Mouse (Mus musculus) ES-Bruce4 (cell line): Measurements from ENCODE around the gene AW549877. TPM values are rescaled to one million over a fixed set of nuclear protein-coding genes. Genes with fewer than 3 reads are reported as not detected.

Source experiments
- H3K27ac ChIP-seq: 2 replicates; pipeline ENCODE4 v1.5.1; 2012; ENCODE audit warnings: low read length, inconsistent platforms; ENCODE audit not compliant: insufficient read depth
- H3K27me3 ChIP-seq: 2 replicates; pipeline ENCODE4 v1.6.1; 2012; ENCODE audit warnings: mild to moderate bottlenecking, low read length, inconsistent platforms; ENCODE audit not compliant: control insufficient read depth, poor library complexity, insufficient read depth, severe bottlenecking
- H3K36me3 ChIP-seq: 2 replicates; pipeline ENCODE4 v1.6.1; 2012; ENCODE audit warnings: inconsistent platforms, mild to moderate bottlenecking, low read length, moderate library complexity; ENCODE audit not compliant: control insufficient read depth, poor library complexity, insufficient read depth, severe bottlenecking
- H3K4me1 ChIP-seq: one replicate; pipeline ENCODE4 v1.8.1; 2011; ENCODE audit warnings: low read length; ENCODE audit not compliant: control insufficient read depth, insufficient read depth
- H3K4me3 ChIP-seq: 2 replicates; pipeline ENCODE4 v1.5.1; 2011; ENCODE audit warnings: low read depth, mild to moderate bottlenecking, low read length
- H3K9ac ChIP-seq: 2 replicates; pipeline ENCODE4 v1.6.1; 2012; ENCODE audit warnings: low read depth, mild to moderate bottlenecking, inconsistent platforms; ENCODE audit not compliant: poor library complexity, severe bottlenecking
- H3K9me3 ChIP-seq: replicated peaks from 2 replicates; pipeline ENCODE4 v1.6.1; 2012; ENCODE audit warnings: mild to moderate bottlenecking, low read length, inconsistent platforms; ENCODE audit not compliant: control insufficient read depth, poor library complexity, insufficient read depth, severe bottlenecking
- CTCF ChIP-seq: IDR thresholded peaks from one replicate; pipeline ENCODE4 v1.8.1; 2011; ENCODE audit warnings: low read depth, low read length
- EP300 ChIP-seq: IDR thresholded peaks from 2 replicates; pipeline ENCODE4 v1.6.1; 2011; ENCODE audit warnings: low read depth, low read length; ENCODE audit not compliant: insufficient read depth
- POLR2A ChIP-seq: IDR thresholded peaks from one replicate; pipeline ENCODE4 v1.8.1; 2011; ENCODE audit warnings: low read length; ENCODE audit not compliant: insufficient read depth
- polyA plus RNA-seq: library from polyadenylated mRNA; stranded (reverse); fragments of >200 nt; gene quantifications from 2 replicates; pipeline ENCODE4 v1.2.4, GENCODE M21; 2011; ENCODE audit warnings: low read depth; ENCODE audit not compliant: missing spikeins, insufficient read depth, insufficient read length

Gene AW549877
- polyA plus RNA-seq, result 57.6 and 67.1 TPM in 2 replicates

DNA sequence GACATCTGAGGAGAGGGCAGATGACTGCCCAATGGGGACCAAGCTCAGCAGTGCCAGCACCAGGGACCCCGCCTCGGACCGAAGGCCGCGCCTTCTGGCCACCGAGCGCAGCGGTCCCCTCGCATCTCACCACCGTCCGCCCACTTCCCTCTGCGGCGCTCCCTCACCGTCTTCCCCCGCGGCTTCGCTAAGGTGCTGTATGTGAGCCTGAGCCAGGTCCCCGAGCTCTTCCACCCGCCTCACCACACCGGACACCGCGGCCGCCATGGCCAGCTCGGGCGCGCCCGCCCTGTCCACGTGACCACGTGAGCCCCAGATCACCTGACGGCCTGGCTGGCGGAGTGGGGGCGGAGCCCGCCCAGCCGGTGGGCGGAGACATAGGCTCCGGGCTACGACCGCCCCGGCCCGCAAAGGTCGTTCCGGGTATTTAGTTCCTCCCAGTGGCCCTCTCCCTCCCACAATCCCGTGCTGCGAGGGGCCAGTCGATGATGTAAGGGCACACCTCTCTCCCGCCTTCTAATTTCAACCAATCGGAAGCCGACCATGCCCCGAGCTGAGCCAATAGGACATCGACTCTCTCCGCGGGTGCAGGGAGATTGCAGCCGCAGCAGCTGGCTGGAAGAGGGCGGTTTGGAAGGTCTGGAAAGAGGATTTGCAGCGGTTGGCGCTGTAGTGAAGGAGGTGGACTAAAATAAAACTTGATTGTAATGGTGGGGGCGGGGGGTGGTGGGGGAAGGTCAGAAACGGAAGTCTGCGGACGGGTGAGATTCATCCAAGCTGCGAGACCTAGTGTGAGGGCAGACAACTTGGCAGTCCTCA lies at the start of gene AW549877:
Gene AW549877 (minus strand): TSS at position 297 of the 819 bp plus-strand sequence.
- TF ChIP-seq EP300, result peak; percentile 40; the same call in 1 of the 2 replicates
- peak; percentile 85 for TF ChIP-seq POLR2A
- TF ChIP-seq CTCF, result no peak
- Histone ChIP-seq H3K9me3 (no peaks in the 10 kb centered on the region), H3K4me3 (peak within 1 kb of the TSS; percentile 98), H3K4me1 (peaks cover 1% of the 10 kb centered on the region), H3K27me3 (no peaks in the 10 kb centered on the region), H3K27ac (peak within 1 kb of the TSS; percentile 99), H3K36me3 (peaks cover 7% of the 10 kb centered on the region), H3K9ac (peak within 1 kb of the TSS; percentile 70)

DNA sequence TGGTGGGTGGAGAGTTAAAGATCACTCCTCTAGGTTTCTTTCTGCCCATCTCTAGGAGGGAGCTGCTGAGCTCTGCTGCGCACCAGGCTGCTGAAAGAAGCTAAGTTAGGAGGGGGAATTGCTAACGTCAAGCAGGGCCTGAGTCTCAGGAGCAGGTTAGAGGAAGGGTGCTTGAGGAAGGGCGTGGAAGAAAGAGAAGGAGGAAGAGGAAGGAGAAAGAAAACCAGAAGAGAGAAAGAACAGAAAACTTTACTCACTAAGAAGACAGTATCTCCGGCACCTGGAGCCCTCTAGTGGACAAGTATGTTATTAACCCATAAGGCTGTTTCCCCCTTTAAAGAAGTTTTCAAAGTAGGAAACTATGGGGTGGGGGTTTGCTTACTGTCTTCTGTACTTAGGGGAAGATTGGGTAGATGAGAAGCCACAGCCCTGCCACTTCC lies 47.5 kb upstream of the AW549877 start:
- H3K27ac ChIP-seq, result no peak overlapping the region
- TF ChIP-seq POLR2A (no peak), EP300 (no peak), CTCF (no peak)
- H3K36me3 ChIP-seq, result no peaks in the 10 kb centered on the region
- H3K27me3 ChIP-seq, result no peaks in the 10 kb centered on the region
- no peak overlapping the region for H3K4me3 ChIP-seq
- no peak overlapping the region for H3K9ac ChIP-seq
- no peaks in the 10 kb centered on the region for H3K4me1 ChIP-seq
- no peaks in the 10 kb centered on the region; the same call in 1 of the 2 replicates for H3K9me3 ChIP-seq

DNA sequence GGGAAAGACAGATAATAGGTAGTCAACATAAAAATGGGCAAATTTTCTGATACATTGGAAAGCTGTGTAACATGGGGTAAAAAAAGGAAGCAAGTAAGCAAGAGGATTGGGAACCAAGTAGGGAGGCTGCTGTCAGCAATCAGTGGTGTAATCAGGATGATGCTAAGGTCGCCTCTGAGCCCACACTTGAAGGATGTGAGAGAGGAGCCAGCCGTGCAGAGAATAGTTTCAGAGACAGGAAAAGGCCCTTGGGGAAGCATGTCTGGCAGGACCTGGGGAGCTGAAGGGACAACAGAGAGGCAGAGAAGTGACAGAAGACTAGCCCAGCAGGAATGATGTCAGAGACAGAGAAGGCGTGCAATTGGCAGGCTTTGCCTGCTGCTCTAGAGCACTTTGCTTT lies 46.9 kb upstream of the AW549877 start:
- H3K27ac ChIP-seq, result no peak overlapping the region
- TF ChIP-seq CTCF, result no peak
- TF ChIP-seq POLR2A, result no peak
- no peaks in the 10 kb centered on the region for H3K4me1 ChIP-seq
- no peak overlapping the region for H3K4me3 ChIP-seq
- H3K9ac ChIP-seq, result no peak overlapping the region
- H3K27me3 ChIP-seq, result no peaks in the 10 kb centered on the region
- no peaks in the 10 kb centered on the region; the same call in 1 of the 2 replicates for H3K9me3 ChIP-seq
- no peaks in the 10 kb centered on the region for H3K36me3 ChIP-seq

DNA sequence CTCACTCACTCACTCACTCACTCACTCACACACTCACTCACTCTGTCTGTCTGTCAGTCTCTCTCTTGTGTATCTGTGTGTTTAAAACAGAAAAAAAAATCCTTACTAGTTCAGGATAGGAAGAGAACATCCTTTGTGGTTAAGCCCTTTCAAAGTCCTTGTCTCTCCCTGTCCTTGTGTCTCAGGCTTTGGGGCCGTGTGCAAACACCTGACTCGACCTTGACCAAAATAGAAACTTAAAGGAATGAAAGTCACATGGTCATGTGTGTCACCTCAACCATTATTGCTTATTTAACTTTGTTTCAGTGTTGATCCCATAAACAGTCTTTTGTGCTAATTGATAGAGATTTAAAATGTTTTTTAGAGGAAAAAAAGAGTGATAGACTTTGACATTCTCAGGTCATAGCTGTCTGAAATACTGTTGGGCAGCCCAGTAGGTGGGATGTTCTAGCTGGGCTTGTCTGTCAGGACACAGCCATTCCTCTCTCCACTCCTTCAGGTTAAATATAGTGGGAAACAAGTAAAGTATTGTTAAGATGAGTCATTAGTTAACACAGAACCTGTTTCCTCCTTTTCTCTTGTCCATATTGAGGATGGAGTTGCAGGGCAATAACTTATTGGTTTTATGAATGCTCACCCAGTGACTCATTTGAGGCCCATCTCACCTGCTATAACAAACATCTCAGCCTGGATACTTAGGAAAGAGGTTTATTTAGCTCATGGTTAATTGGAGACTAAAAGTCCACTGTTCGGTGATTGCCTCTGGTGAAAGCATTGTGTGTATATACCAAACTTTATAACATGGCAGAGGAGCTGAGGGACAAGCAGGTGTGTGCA lies 37.8 kb upstream of the AW549877 start:
- Histone ChIP-seq H3K9me3 (peaks cover 4% of the 10 kb centered on the region; the same call in 1 of the 2 replicates), H3K4me3 (no peak overlapping the region), H3K27ac (no peak overlapping the region), H3K27me3 (no peaks in the 10 kb centered on the region), H3K9ac (no peak overlapping the region), H3K36me3 (peaks cover 2% of the 10 kb centered on the region; the same call in 1 of the 2 replicates), H3K4me1 (peaks cover 1% of the 10 kb centered on the region)
- TF ChIP-seq CTCF, result no peak
- no peak for TF ChIP-seq EP300
- TF ChIP-seq POLR2A, result no peak

DNA sequence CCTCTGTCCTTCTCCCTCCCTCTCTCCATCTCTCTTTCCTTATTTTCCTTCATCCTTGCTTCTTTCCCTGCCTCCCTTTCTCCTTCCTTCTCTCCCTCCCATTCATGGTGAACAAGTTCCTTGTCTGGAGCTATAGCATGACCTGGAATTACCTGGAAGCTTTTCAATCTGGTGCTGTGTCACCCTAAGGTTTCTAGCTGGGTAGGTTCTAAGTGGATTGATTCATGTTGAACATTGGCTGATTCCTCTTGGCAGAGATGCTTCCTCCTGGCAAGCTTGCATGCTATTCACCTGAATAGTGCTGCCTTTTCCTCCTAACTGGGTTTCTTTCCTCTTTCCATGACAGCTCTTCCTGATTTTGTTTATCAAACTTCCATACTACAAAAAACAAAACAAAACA lies 33.4 kb upstream of the AW549877 start:
- Histone ChIP-seq H3K27me3 (no peaks in the 10 kb centered on the region), H3K27ac (no peak overlapping the region), H3K4me3 (no peak overlapping the region), H3K4me1 (peaks cover 3% of the 10 kb centered on the region), H3K9ac (no peak overlapping the region), H3K36me3 (no peaks in the 10 kb centered on the region), H3K9me3 (no peaks in the 10 kb centered on the region)
- TF ChIP-seq POLR2A (no peak), CTCF (no peak), EP300 (no peak)
